Mouse (Mus musculus) midbrain, embryonic 10.5 days (tissue): ENCODE data around the gene Nat14. TPM values are rescaled to one million over a fixed set of nuclear protein-coding genes. Genes with fewer than 3 reads are reported as not detected.
A peak's percentile ranks its signal among the peaks of the same experiment; 100 is the strongest.
"Not testable (repeated sequence)": the region's sequence is repeated elsewhere in the genome, so short reads cannot be mapped to it uniquely, and the experiment has no call there.

ENCODE experiments used
- DNase-seq: peaks from one replicate; pipeline ENCODE4 v3.0.0-alpha.2; 2017; ENCODE audit warnings: low spot score
- H3K27ac ChIP-seq: fragments of 300-500 bp; sonication (generic); replicated peaks from 2 replicates; pipeline ENCODE4 v1.5.1; 2016; ENCODE audit warnings: mild to moderate bottlenecking
- H3K27me3 ChIP-seq: fragments of 300-500 bp; sonication (generic); 2 replicates; pipeline ENCODE4 v1.6.1; 2016; ENCODE audit warnings: low read depth, mild to moderate bottlenecking; ENCODE audit not compliant: poor library complexity, severe bottlenecking
- H3K36me3 ChIP-seq: fragments of 300-500 bp; sonication (generic); 2 replicates; pipeline ENCODE4 v1.6.1; 2016; ENCODE audit warnings: mild to moderate bottlenecking, moderate library complexity
- H3K4me1 ChIP-seq: fragments of 300-500 bp; sonication (generic); 2 replicates; pipeline ENCODE4 v1.6.1; 2016
- H3K4me3 ChIP-seq: fragments of 300-500 bp; sonication (generic); 2 replicates; pipeline ENCODE4 v1.5.1; 2016; ENCODE audit warnings: mild to moderate bottlenecking, moderate library complexity
- H3K9me3 ChIP-seq: fragments of 300-500 bp; sonication (generic); replicated peaks from 2 replicates; pipeline ENCODE4 v1.6.1; 2016; ENCODE audit warnings: mild to moderate bottlenecking
- WGBS: fragments of 180-500 bp; shearing (Covaris S2); methylation state at CpG from one replicate; pipeline ENCODE4 v1.1.7; 2016; 5-methylcytosine and 5-hydroxymethylcytosine counted together
- polyA plus RNA-seq: library from polyadenylated mRNA; unstranded; fragments of >200 nt; fragmentation: Nextera tagmentation; extraction: Ambion mirVana; gene quantifications from 2 replicates; pipeline ENCODE4 v1.2.1, GENCODE M21; 2016

The Nat14 gene
- 10.4 and 11.6 TPM in 2 replicates for polyA plus RNA-seq

DNA sequence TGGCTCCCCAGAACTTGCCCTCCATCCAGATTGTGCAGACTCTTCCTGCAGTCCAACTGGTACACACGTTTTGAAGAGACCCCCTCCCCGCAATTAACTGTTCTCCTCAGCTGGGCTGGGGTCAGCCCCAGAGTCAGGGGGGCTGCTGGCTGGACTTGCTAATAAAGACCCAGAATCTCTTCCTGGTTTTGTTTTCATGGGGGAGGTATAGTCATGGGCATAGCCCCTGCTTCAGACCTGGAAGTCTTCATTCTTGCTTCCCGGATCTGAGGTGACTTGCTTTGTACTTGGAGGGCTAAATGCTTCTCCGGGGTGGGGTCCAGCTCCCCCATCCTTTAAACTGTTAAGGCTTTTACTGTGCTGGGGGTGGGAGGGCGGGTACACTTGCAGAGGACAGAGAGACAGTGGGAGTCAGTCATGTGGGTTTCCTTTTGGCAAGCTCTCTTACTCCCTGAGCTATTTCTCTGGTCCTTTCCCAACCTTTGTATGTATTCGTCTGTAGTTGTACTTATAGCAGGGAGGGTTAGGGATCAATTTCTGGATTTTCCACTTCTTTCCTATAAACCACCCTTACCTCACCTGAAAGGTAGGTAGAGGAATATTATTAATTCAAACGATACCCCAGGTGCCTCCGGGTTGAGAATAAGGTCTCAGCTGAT, at the start of gene Nat14:
Gene Nat14 (plus strand): TSS at position 205 of the 659 bp plus-strand sequence.
- H3K36me3 ChIP-seq, result peaks cover 45% of the 10 kb centered on the region
- no peaks in the 10 kb centered on the region for H3K9me3 ChIP-seq
- 28% methylated on average over 8 of the region's 8 CpGs for WGBS
- no peaks in the 10 kb centered on the region for H3K27me3 ChIP-seq
- no peak for DNase-seq
- H3K4me1 ChIP-seq, result peaks cover 82% of the 10 kb centered on the region
- H3K4me3 ChIP-seq, result peak within 1 kb of the TSS; percentile 59
- H3K27ac ChIP-seq, result peak within 1 kb of the TSS; percentile 94

DNA sequence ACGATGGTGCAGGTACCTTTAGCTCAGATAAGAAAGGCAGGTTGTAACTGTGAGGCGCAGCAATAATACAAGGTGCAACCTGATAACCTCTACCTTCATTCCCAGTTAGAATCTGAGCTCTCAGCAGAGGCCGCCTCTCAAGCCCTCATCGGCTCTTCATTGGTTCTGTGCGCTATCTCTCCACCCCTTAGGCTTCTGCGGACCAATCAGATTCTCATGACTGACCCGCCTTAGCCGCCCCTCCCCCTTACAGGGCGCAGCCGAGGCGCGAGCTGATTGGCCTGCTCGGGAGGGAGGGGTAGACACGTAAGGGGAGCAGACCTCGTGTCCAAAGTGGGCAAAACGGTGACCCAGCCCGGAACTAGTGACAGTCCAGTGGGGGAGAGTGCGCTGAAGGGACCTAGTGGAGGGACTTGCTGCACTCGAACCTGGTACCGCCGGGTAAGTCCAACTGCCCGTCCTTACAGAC, 45.0 kb upstream of the Nat14 start, which contains the start of gene Isoc2a:
Gene Isoc2a (plus strand): TSS at position 401 of the 469 bp plus-strand sequence.
- Histone ChIP-seq H3K36me3 (no peaks in the 10 kb centered on the region), H3K9me3 (no peaks in the 10 kb centered on the region; the same call in 1 of the 2 replicates), H3K27me3 (no peaks in the 10 kb centered on the region), H3K27ac (peak within 1 kb of the TSS; percentile 80), H3K4me3 (peak within 1 kb of the TSS; percentile 64), H3K4me1 (peaks cover 19% of the 10 kb centered on the region)
- WGBS, result under 1% methylated on average over 22 of the region's 22 CpGs
- DNase-seq, result peak; percentile 94

DNA sequence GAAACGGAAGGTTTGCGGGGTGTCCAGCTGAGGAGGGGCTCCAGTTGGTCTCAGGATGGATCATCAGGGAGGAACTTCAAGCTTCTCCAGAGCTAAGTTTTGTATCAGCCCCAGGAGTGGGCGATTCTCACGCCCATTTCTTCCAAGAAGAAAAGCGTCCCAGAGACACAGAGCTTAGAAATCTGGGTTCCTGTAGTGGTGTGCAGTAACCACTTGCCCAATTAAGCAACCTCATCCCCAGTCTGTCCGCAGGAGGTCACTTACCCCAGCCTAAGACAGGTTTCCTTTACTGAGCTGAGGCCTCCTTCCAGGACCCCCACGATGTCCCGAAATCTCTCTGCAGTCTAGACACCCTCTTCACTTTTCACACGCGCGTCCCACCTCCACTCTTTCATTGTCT, 44.6 kb upstream of the Nat14 start:
- 11% methylated on average over 11 of the region's 11 CpGs for WGBS
- H3K27me3 ChIP-seq, result no peaks in the 10 kb centered on the region
- H3K36me3 ChIP-seq, result no peaks in the 10 kb centered on the region
- H3K4me3 ChIP-seq, result peak overlapping the region; percentile 64
- H3K27ac ChIP-seq, result peak overlapping the region; percentile 80
- H3K4me1 ChIP-seq, result peaks cover 19% of the 10 kb centered on the region
- no peaks in the 10 kb centered on the region; the same call in 1 of the 2 replicates for H3K9me3 ChIP-seq
- DNase-seq, result no peak

DNA sequence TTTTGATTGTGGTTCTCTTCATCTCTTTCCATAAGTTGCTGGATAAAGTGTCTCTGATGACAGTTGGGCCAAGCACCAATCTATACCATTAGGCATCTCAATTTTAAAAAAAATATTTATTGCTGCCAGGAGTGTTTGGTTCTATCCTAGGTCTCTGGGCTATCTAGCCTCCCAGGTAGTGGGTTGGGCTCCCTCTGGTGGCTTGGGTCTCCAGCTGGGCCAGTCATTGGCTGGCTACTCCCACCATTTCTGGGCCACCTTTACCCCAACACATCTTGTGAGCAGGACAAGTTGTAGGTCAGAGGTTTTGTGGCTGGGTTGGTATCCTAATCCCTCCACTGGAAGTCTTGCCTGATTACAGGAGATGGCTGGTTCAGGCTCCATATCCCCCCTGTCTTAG, 43.6 kb upstream of the Nat14 start:
- Histone ChIP-seq H3K27ac (no peak overlapping the region), H3K4me3 (no peak overlapping the region; the same call in 1 of the 2 replicates), H3K4me1 (peaks cover 19% of the 10 kb centered on the region), H3K27me3 (no peaks in the 10 kb centered on the region), H3K9me3 (no peaks in the 10 kb centered on the region; the same call in 1 of the 2 replicates), H3K36me3 (no peaks in the 10 kb centered on the region)
- DNase-seq, result no peak

DNA sequence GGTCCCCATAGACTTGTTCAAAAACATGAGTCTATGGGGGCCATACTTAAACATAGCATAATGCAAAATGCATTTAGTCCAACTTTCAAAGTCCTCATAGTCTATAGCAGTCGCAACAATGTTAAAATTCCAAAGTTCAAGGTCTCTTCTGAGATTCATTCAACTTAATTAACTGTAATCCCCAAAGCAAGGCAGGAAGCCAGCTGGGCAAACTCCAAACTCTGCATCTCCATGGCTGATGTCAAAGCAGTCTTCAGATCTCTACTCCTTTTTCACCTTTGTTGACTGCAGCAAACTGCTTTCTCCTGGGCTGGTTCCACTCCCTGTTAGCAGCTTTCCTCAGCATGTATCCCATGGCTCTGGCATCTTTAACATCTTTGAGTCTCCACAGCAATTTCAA, 42.8 kb upstream of the Nat14 start:
- H3K4me1 ChIP-seq, result peaks cover 19% of the 10 kb centered on the region
- H3K27me3 ChIP-seq, H3K36me3 ChIP-seq, H3K27ac ChIP-seq, H3K9me3 ChIP-seq, DNase-seq, H3K4me3 ChIP-seq: not testable (repeated sequence)
- 84% methylated on average over 1 of the region's 1 CpGs for WGBS

DNA sequence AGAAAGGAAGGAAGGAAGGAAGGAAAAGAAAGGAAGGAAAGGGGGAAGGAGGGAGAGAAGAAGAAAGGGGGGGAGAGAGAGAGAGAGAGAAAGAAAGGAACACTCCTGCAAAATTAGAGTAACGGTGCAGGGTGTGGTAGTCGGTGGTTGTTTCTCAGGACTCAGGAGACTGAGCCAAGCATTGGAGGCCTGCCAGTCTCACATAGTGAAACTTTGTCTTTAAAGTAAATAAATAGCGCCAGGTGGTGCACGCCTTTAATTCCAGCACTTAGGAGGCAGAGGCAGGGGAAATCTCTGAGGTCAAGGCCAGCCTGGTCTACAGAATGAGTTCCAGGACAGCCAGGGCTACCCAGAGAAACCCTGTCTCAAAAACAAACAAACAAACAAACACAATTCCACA, 35.1 kb upstream of the Nat14 start:
- Histone ChIP-seq H3K9me3 (peaks cover 9% of the 10 kb centered on the region; the same call in 1 of the 2 replicates), H3K27me3 (no peaks in the 10 kb centered on the region), H3K27ac (no peak overlapping the region), H3K4me1 (no peaks in the 10 kb centered on the region), H3K4me3 (no peak overlapping the region), H3K36me3 (no peaks in the 10 kb centered on the region)
- WGBS, result 91% methylated on average over 4 of the region's 4 CpGs
- no peak for DNase-seq

DNA sequence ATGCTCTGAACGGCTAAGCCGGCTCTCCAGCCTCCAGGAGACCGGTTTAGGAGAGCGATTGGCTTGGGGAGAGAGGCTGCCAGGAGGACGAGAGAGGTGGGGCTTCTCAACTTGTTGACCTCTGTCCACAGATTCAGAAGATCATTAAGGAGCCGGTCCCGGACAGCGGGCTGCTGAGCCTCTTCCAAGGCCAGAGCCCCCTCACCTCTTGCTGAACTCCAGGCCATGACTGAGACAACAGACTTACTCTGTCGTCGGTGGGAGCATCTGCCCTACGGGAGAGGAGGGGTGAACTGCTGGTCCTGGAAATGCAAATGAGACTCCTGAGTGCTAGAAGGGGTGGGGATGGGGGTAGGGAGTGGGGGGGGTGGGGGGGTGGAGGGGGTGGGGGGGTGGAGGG, 26.6 kb upstream of the Nat14 start:
- WGBS, result 68% methylated on average over 11 of the region's 11 CpGs
- DNase-seq, result no peak
- Histone ChIP-seq H3K4me1 (peaks cover 15% of the 10 kb centered on the region), H3K4me3 (no peak overlapping the region), H3K36me3 (no peaks in the 10 kb centered on the region), H3K27me3 (peaks cover 16% of the 10 kb centered on the region), H3K27ac (no peak overlapping the region), H3K9me3 (no peaks in the 10 kb centered on the region; the same call in 1 of the 2 replicates)

DNA sequence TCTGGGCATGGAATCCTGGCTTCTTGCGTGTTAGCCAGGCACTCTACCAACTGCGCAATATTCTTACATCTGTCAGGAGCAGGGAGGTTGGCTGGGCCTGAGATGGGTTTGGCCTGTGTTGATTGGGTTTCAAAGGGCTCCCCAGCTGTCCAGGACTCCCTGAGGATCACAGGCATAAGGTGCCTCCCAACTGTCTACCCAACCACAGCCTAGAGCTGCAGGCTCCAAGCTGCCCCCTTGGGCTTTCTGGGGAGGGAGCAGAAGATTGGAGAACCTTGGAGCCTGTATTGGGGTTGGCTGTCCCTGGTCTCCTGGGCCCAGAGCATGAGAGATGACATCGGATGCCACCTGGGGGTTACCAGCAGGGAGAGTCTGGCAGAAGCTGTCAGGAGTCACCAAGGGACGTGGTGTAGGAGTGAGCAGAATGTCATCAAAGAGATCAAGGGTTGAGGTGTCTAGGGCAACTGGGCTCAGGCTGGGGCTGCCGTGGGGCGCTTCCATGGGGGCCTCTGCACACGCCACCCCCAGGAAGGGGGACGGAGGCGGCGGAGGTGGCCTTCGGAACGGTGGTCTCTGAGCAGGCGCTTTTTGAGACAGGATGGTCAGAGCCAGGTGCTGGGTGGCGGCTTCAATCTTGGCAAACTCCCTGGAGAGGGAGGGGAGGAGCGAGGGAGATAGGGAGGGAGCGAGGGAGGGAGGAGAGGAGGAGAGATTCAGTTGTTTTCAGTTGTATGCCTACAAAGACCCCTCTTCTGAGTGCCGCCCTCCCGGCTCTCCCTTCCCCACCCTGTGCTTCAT, 22.8 kb upstream of the Nat14 start:
- DNase-seq, result no peak
- Histone ChIP-seq H3K27me3 (peaks cover 26% of the 10 kb centered on the region), H3K36me3 (no peaks in the 10 kb centered on the region), H3K9me3 (peaks cover 5% of the 10 kb centered on the region; the same call in 1 of the 2 replicates), H3K4me1 (peaks cover 19% of the 10 kb centered on the region), H3K4me3 (peak overlapping the region; percentile 41), H3K27ac (peak overlapping the region; percentile 57)
- 18% methylated on average over 18 of the region's 18 CpGs for WGBS

DNA sequence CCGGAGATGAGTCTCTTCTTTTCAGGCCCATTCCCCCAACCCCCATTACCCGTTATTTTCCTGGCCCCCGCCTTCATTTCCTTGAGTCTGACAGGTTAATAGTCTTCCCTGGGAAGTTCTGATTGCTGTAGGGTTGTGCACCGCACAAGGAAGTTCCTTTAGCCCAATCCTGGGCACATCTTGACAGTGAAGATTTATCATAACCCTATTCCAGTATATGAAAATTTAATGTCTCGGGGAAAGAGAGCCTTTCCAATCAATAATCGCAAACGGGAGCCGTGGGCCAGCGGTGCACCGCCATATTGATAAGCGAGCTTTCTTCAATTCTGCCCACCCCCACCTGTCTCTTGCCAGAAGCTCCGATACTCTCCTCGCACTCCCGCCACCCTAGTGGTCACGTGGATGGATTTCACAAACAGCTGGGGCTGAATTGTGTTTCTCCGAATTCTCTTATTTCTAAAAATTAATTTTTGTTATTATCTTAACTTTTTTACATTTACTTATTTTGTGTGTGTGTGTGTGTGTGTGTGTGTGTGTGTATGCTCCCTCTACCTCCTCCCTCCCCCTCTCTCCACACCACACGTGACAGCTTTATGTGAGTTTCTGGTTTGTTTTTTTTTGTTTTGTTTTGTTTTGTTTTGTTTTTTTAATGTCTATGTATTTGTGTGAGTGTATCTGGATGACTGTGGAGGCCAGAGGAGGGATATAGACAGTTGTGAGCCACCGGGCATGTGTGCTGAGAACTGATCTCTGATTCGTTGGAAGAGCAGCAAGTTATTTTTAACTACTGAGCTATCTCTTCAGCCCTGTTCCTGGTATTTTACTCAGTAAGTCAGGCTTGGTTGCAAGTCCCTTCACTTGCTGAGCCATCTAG, 21.9 kb upstream of the Nat14 start:
- peak overlapping the region; percentile 57 for H3K27ac ChIP-seq
- peaks cover 19% of the 10 kb centered on the region for H3K4me1 ChIP-seq
- H3K27me3 ChIP-seq, result peaks cover 26% of the 10 kb centered on the region
- peaks cover 10% of the 10 kb centered on the region; the same call in 1 of the 2 replicates for H3K9me3 ChIP-seq
- 6% methylated on average over 19 of the region's 19 CpGs for WGBS
- H3K4me3 ChIP-seq, result peak overlapping the region; percentile 41
- no peaks in the 10 kb centered on the region for H3K36me3 ChIP-seq
- peak; percentile 39 for DNase-seq

DNA sequence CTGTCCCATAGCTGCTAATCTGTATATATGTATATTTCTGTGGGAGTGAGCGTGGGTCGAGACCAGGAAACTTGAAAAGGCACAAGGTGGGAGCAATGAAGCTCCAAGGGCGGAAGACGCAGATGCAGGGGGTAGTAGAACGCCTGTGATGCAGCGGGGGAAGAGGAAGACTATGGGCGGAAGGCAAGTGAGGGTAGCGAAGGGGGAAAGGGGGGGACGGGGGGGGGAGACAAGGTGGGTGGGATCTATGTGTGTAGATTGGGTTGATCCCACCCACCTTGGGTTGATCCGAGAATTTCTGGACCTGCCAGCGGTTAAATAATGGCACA, 21.3 kb upstream of the Nat14 start:
- no peak for DNase-seq
- H3K4me3 ChIP-seq, result peak overlapping the region; percentile 41; the same call in 1 of the 2 replicates
- WGBS, result 14% methylated on average over 11 of the region's 11 CpGs

DNA sequence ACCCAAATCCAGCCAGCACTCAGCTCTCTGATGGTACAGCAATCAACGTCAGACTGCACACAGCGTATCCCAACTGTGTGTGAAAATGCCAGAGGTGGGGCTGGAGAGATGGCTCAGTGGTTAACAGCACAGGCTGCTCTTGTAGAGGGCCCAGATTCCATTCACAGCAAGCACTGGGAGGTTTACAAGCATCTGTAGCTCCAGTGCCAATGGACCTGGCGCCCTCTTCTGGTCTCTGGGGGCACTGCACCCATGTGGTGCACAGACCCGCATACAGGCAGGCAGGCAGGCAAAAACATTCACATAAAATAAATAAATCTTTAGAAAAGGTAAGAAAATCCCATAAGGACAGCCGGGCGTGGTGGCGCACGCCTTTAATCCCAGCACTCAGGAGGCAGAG, 20.7 kb upstream of the Nat14 start:
- no peak overlapping the region for H3K27ac ChIP-seq
- peaks cover 10% of the 10 kb centered on the region; the same call in 1 of the 2 replicates for H3K9me3 ChIP-seq
- H3K4me1 ChIP-seq, result peaks cover 19% of the 10 kb centered on the region
- peak; percentile 53 for DNase-seq
- peaks cover 26% of the 10 kb centered on the region for H3K27me3 ChIP-seq
- H3K36me3 ChIP-seq, result no peaks in the 10 kb centered on the region
- WGBS, result 42% methylated on average over 8 of the region's 8 CpGs
- H3K4me3 ChIP-seq, result no peak overlapping the region

More for the DNA sequence above, 21.3 kb upstream of the Nat14 start:
- peaks cover 26% of the 10 kb centered on the region for H3K27me3 ChIP-seq
- peaks cover 19% of the 10 kb centered on the region for H3K4me1 ChIP-seq
- peaks cover 10% of the 10 kb centered on the region; the same call in 1 of the 2 replicates for H3K9me3 ChIP-seq
- H3K36me3 ChIP-seq, result no peaks in the 10 kb centered on the region
- no peak overlapping the region; the same call in 1 of the 2 replicates for H3K27ac ChIP-seq

DNA sequence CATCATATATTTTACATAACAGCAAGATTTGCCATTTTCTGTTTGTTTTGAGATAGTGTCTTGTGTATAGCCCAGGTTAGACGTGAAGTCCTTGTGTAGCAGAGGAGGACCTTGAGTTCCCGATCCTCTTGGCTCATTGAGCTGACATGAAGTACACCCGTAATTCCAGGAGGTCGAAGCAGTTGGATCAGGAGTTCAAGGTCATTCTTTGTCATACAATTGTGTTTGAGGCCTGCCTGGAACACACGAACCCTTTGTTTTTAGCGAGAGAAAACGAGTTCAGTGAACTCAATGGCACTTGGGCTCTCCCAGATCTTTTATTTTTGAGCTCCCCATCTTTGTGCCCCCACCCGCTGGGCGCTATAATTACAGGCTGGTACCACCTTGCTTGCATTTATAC, 19.4 kb upstream of the Nat14 start:
- H3K9me3 ChIP-seq, result peaks cover 10% of the 10 kb centered on the region; the same call in 1 of the 2 replicates
- WGBS, result 91% methylated on average over 9 of the region's 9 CpGs
- no peak for DNase-seq

More for the DNA sequence above, 19.4 kb upstream of the Nat14 start:
- peaks cover 19% of the 10 kb centered on the region for H3K4me1 ChIP-seq
- H3K36me3 ChIP-seq, result no peaks in the 10 kb centered on the region
- H3K27me3 ChIP-seq, result peaks cover 26% of the 10 kb centered on the region
- H3K4me3 ChIP-seq, result no peak overlapping the region
- no peak overlapping the region for H3K27ac ChIP-seq
